Mouse (Mus musculus) Patski (cell line): ENCODE measurements at regions not wholly inside any gene's neighbourhood (a gene's known extent, or its start where the extent isn't known, plus 50 kb on each side); places are given as distances from the start of the nearest gene placed in this dataset.

ENCODE experiments used
- ATAC-seq: fragments of 100-300 bp; one replicate; pipeline ENCODE4 v1.8.0; 2021
- CTCF ChIA-PET: fragments of 350-600 bp; sonication (Branson Sonifier 250); formaldehyde crosslinking; loops from one replicate; lab custom pipeline; 2022; ENCODE audit warnings: inconsistent platforms; lab: Charles Lee
- POLR2A ChIA-PET: fragments of 350-600 bp; sonication (Branson Sonifier 250); formaldehyde crosslinking; loops from one replicate; lab custom pipeline; 2022; ENCODE audit warnings: antibody characterized with exemption, inconsistent platforms; lab: Charles Lee
- DNase-seq: peaks from one replicate; pipeline ENCODE4 v3.0.0-alpha.2; 2011; ENCODE audit warnings: low read depth, low spot score
- H3K27me3 ChIP-seq: fragments of 371-371 bp; one replicate; pipeline ENCODE4 v1.5.1; 2021
- CTCF ChIP-seq: fragments of 100-300 bp; IDR thresholded peaks from one replicate; pipeline ENCODE4 v1.5.1; 2021
- in situ Hi-C: fragments of 300-500 bp; cut with MboI; formaldehyde crosslinking; loops from 3 replicates; pipeline ENCODE4 v1.11.1; 2018; ENCODE audit warnings: low pct_unique_long_range_greater_than_20kb, mixed read lengths

- ChIA-PET POLR2A (no interaction called here), CTCF (no interaction called here)
- no peaks in the 10 kb centered on the region for H3K27me3 ChIP-seq
- no peak for TF ChIP-seq CTCF
- DNase-seq (no peak), ATAC-seq (no peak)
- in situ Hi-C loops: no loop called here
Observed at GRCm38 (mm10) chr13:99816666-99817065, 84.2 kb downstream of the Cartpt start.

GRCm38 (mm10) chr13:99815786-99816185, 85.1 kb downstream of the Cartpt start:
- no peak for TF ChIP-seq CTCF
- H3K27me3 ChIP-seq: no peaks in the 10 kb centered on the region
- DNase-seq (no peak), ATAC-seq (no peak)
- CTCF ChIA-PET: no interaction called here
- in situ Hi-C loops: no loop called here
- POLR2A ChIA-PET: no interaction called here

- no peaks in the 10 kb centered on the region for H3K27me3 ChIP-seq
- ChIA-PET CTCF (interaction anchor here (1.1 to 1.4 kb wide), 3 partner anchors 9 to 439 kb away, joined by 4 to 6 read pairs (median 4); no protein-coding TSS in a partner anchor), POLR2A (no interaction called here)
- TF ChIP-seq CTCF: no peak
- DNase-seq (peak; percentile 55), ATAC-seq (peak; percentile 71)
- in situ Hi-C loops: no loop called here
Observed at GRCm38 (mm10) chr13:99814801-99815200, 86.1 kb downstream of the Cartpt start.

GRCm38 (mm10) chr13:99814033-99814556, 86.8 kb downstream of the Cartpt start:
- no peak for DNase-seq
- in situ Hi-C loops: no loop called here
- ChIA-PET CTCF (interaction anchor here (1.1 to 1.4 kb wide), 3 partner anchors 9 to 439 kb away, joined by 4 to 6 read pairs (median 4); no protein-coding TSS in a partner anchor), POLR2A (no interaction called here)
- TF ChIP-seq CTCF: no peak
- no peaks in the 10 kb centered on the region for H3K27me3 ChIP-seq
- no peak for ATAC-seq

GRCm38 (mm10) chr13:99794448-99794847, 106.4 kb downstream of the Cartpt start:
- ATAC-seq: no peak
- TF ChIP-seq CTCF: no peak
- ChIA-PET POLR2A (no interaction called here), CTCF (interaction anchor here (1.6 kb wide), 1 partner anchor 18 kb away, joined by 3 read pairs; no protein-coding TSS in a partner anchor)
- DNase-seq: no peak
- H3K27me3 ChIP-seq: no peaks in the 10 kb centered on the region
- in situ Hi-C loops: no loop called here

GRCm38 (mm10) chr13:99793786-99794435, 107.0 kb downstream of the Cartpt start:
- no peak for DNase-seq
- ChIA-PET CTCF (interaction anchor here (1.6 kb wide), 1 partner anchor 19 kb away, joined by 3 read pairs; no protein-coding TSS in a partner anchor), POLR2A (no interaction called here)
- TF ChIP-seq CTCF: no peak
- in situ Hi-C loops: no loop called here
- H3K27me3 ChIP-seq: no peaks in the 10 kb centered on the region
- ATAC-seq: no peak

GRCm38 (mm10) chr13:99793001-99793400, 107.9 kb downstream of the Cartpt start:
- CTCF ChIA-PET: interaction anchor here (1.6 kb wide), 1 partner anchor 20 kb away, joined by 3 read pairs; no protein-coding TSS in a partner anchor
- TF ChIP-seq CTCF: no peak
- ATAC-seq (no peak), DNase-seq (no peak)
- POLR2A ChIA-PET: no interaction called here
- in situ Hi-C loops: no loop called here
- H3K27me3 ChIP-seq: no peaks in the 10 kb centered on the region

- ChIA-PET CTCF (interaction anchor here (1.5 kb wide), 1 partner anchor 17 kb away, joined by 3 read pairs; no protein-coding TSS in a partner anchor), POLR2A (no interaction called here)
- DNase-seq (no peak), ATAC-seq (no peak)
- H3K27me3 ChIP-seq: no peaks in the 10 kb centered on the region
- in situ Hi-C loops: no loop called here
- no peak for TF ChIP-seq CTCF
Observed at GRCm38 (mm10) chr13:99790951-99791350, 109.9 kb downstream of the Cartpt start.

- TF ChIP-seq CTCF: no peak
- no peaks in the 10 kb centered on the region for H3K27me3 ChIP-seq
- in situ Hi-C loops: no loop called here
- DNase-seq (no peak), ATAC-seq (no peak)
- ChIA-PET CTCF (interaction anchor here (1.2 kb wide), 1 partner anchor 16 kb away, joined by 3 read pairs; no protein-coding TSS in a partner anchor), POLR2A (no interaction called here)
Observed at GRCm38 (mm10) chr13:99787760-99788159, 113.1 kb downstream of the Cartpt start.

GRCm38 (mm10) chr13:99785427-99785826, 115.5 kb downstream of the Cartpt start:
- no peak for ATAC-seq
- ChIA-PET POLR2A (interaction anchor here (0.6 kb wide), 1 partner anchor 875 kb away, joined by 3 read pairs; no protein-coding TSS in a partner anchor), CTCF (interaction anchor here (0.6 to 1.1 kb wide), 2 partner anchors 22 to 410 kb away, joined by 3 read pairs; no protein-coding TSS in a partner anchor)
- TF ChIP-seq CTCF: no peak
- DNase-seq: no peak
- in situ Hi-C loops: no loop called here
- H3K27me3 ChIP-seq: peaks cover 3% of the 10 kb centered on the region

- ATAC-seq (no peak), DNase-seq (no peak)
- ChIA-PET POLR2A (no interaction called here), CTCF (no interaction called here)
- no peak for TF ChIP-seq CTCF
- in situ Hi-C loops: no loop called here
- peaks cover 7% of the 10 kb centered on the region for H3K27me3 ChIP-seq
Observed at GRCm38 (mm10) chr13:99784314-99784713, 116.6 kb downstream of the Cartpt start.
